Comparison of ENCODE assay signal across 9 mouse cellular contexts in the genomic region with DNA sequence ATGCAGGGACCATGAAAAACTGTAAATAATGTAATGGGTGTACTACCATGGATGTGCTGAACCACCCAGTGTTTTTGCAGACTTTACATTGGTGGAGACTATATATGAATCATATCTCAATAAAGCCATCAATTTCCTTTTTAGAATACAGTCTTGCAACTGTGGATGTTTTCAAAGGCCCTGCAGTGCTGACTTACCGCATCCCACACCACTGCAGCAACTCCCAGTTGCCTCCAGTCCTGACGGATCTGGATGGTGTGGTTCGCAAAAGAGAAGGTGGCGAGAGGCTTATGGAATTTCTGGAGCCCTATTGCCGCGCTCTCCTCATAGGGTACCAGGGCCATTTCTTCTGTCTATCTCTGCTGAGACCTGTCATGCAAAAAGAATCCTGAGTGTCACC. TPM values are rescaled to one million over a fixed set of nuclear protein-coding genes. Genes with fewer than 3 reads are reported as not detected.
A peak's percentile ranks its signal among the peaks of the same experiment; 100 is the strongest.
DNase-seq lines count a peak whose midpoint lies in the region; ATAC-seq and TF ChIP-seq lines count a peak whose summit lies in the region.
"Had no signal": no experiment of that assay in that cellular context is flagged by ENCODE, and none has a peak within 500 bp of the region (broad histone marks: within the 10 kb centered on the region; RNA-seq: fewer than 3 reads in every experiment).

No protein-coding gene starts in this region.

- TF ChIP-seq POLR2A in limb, embryonic 14.5 days (IDR thresholded peaks at IDR 0.05; ENCODE audit: borderline replicate concordance, extremely low read depth, insufficient read depth, insufficient read length), result no peak

- peaks cover 9% of the 10 kb centered on the region; the same call in 1 of the 2 replicates for H3K4me1 ChIP-seq in neural tube, embryonic 11.5 days (ENCODE audit: control insufficient read depth, insufficient read depth, low read length)
- peaks cover 21% of the 10 kb centered on the region for H3K4me1 ChIP-seq in forebrain, embryonic 13.5 days
- peaks cover 19% of the 10 kb centered on the region for H3K4me1 ChIP-seq in limb, embryonic 14.5 days (ENCODE audit: control insufficient read depth, insufficient read depth, low read length)
- H3K4me1 ChIP-seq in stomach, embryonic 16.5 days (ENCODE audit: control insufficient read depth, insufficient read depth, low read length), result peaks cover 16% of the 10 kb centered on the region; the same call in 1 of the 2 replicates

- H3K4me2 ChIP-seq in neural tube, embryonic 11.5 days (ENCODE audit: low read depth), result peak overlapping the region; percentile 86
- peak overlapping the region; percentile 76 for H3K4me2 ChIP-seq in forebrain, embryonic 13.5 days
- peak overlapping the region; percentile 77 for H3K4me2 ChIP-seq in limb, embryonic 14.5 days (replicated peaks; ENCODE audit: low read depth, low read length, severe bottlenecking)
- peak overlapping the region; percentile 83 for H3K4me2 ChIP-seq in stomach, embryonic 16.5 days (ENCODE audit: low read depth, low read length)

- DNase-seq in neural tube, embryonic 11.5 days (ENCODE audit: low spot score), result no peak
- DNase-seq in neural tube, embryonic 10.5 days (ENCODE audit: extremely low spot score, low spot score), result no peak
- no peak for DNase-seq in limb, embryonic 14.5 days (ENCODE audit: low spot score)
- DNase-seq in spleen, postnatal 14 days (ENCODE audit: low spot score in 2 of 2), result no peak
- no peak for DNase-seq in cerebellum, adult 8-10 months
- DNase-seq in adrenal gland, adult 8-10 months, result no peak
- DNase-seq: cerebellum, postnatal 25 days had no signal

- no peaks in the 10 kb centered on the region for H3K27me3 ChIP-seq in neural tube, embryonic 11.5 days (ENCODE audit: control insufficient read depth, insufficient read depth, low read length)
- no peaks in the 10 kb centered on the region for H3K27me3 ChIP-seq in forebrain, embryonic 13.5 days
- no peaks in the 10 kb centered on the region for H3K27me3 ChIP-seq in limb, embryonic 14.5 days (ENCODE audit: control insufficient read depth, insufficient read depth, low read length)
- no peaks in the 10 kb centered on the region for H3K27me3 ChIP-seq in stomach, embryonic 16.5 days (ENCODE audit: control insufficient read depth, insufficient read depth, low read length)

- H3K36me3 ChIP-seq in neural tube, embryonic 11.5 days (ENCODE audit: control insufficient read depth, insufficient read depth, low read length), result peaks cover 2% of the 10 kb centered on the region; the same call in 1 of the 2 replicates
- H3K36me3 ChIP-seq in forebrain, embryonic 13.5 days (ENCODE audit: poor library complexity, severe bottlenecking), result peaks cover 7% of the 10 kb centered on the region; the same call in 1 of the 2 replicates
- H3K36me3 ChIP-seq in limb, embryonic 14.5 days (ENCODE audit: control insufficient read depth, insufficient read depth, low read length), result peaks cover 16% of the 10 kb centered on the region
- no peaks in the 10 kb centered on the region for H3K36me3 ChIP-seq in stomach, embryonic 16.5 days (ENCODE audit: control insufficient read depth, insufficient read depth, low read length)

- H3K27ac ChIP-seq in neural tube, embryonic 11.5 days (ENCODE audit: low read depth, low read length), result no peak overlapping the region
- no peak overlapping the region for H3K27ac ChIP-seq in forebrain, embryonic 13.5 days
- peak overlapping the region; percentile 97; the same call in 1 of the 2 replicates for H3K27ac ChIP-seq in limb, embryonic 14.5 days (replicated peaks; ENCODE audit: low read depth, low read length)
- H3K27ac ChIP-seq in stomach, embryonic 16.5 days (ENCODE audit: low read length), result peak overlapping the region; percentile 49; the same call in 1 of the 2 replicates

- H3K4me3 ChIP-seq in neural tube, embryonic 11.5 days (ENCODE audit: low read depth, low read length), result peak overlapping the region; percentile 68
- H3K4me3 ChIP-seq in forebrain, embryonic 13.5 days, result peak overlapping the region; percentile 72
- H3K4me3 ChIP-seq in limb, embryonic 14.5 days (replicated peaks; ENCODE audit: low read length), result peak overlapping the region; percentile 80
- peak overlapping the region; percentile 85 for H3K4me3 ChIP-seq in stomach, embryonic 16.5 days (replicated peaks; ENCODE audit: low read length)

- no peak for ATAC-seq in neural tube, embryonic 11.5 days (ENCODE audit: insufficient read depth, low FRiP score, low TSS enrichment)
- no peak for ATAC-seq in forebrain, embryonic 13.5 days
- ATAC-seq in limb, embryonic 14.5 days (ENCODE audit: low FRiP score, low read depth), result no peak
- ATAC-seq in stomach, embryonic 16.5 days (ENCODE audit: insufficient read depth, low FRiP score), result no peak

- peak overlapping the region; percentile 48 for H3K9ac ChIP-seq in neural tube, embryonic 11.5 days (ENCODE audit: low read length)
- peak overlapping the region; percentile 95 for H3K9ac ChIP-seq in forebrain, embryonic 13.5 days
- H3K9ac ChIP-seq in limb, embryonic 14.5 days (ENCODE audit: low read depth, low read length, severe bottlenecking), result peak overlapping the region; percentile 96
- H3K9ac ChIP-seq in stomach, embryonic 16.5 days (ENCODE audit: low read length), result peak overlapping the region; percentile 96

- no peaks in the 10 kb centered on the region for H3K9me3 ChIP-seq in neural tube, embryonic 11.5 days (ENCODE audit: control insufficient read depth, low read length)
- no peaks in the 10 kb centered on the region for H3K9me3 ChIP-seq in forebrain, embryonic 13.5 days (replicated peaks)
- H3K9me3 ChIP-seq in limb, embryonic 14.5 days (ENCODE audit: control insufficient read depth, low read length), result no peaks in the 10 kb centered on the region
- no peaks in the 10 kb centered on the region for H3K9me3 ChIP-seq in stomach, embryonic 16.5 days (replicated peaks; ENCODE audit: control insufficient read depth, low read length)

- WGBS in neural tube, embryonic 11.5 days, result 79% methylated on average over 6 of the region's 6 CpGs
- WGBS in forebrain, embryonic 13.5 days, result 64% methylated on average over 6 of the region's 6 CpGs
- 61% methylated on average over 6 of the region's 6 CpGs for WGBS in limb, embryonic 14.5 days
- 72% methylated on average over 6 of the region's 6 CpGs for WGBS in stomach, embryonic 16.5 days

RNA-seq across cellular contexts. Expression of gene Mettl21a, which starts 1.0 kb away (rescaled TPM):
- polyA plus RNA-seq in neural tube, embryonic 11.5 days (2014; fragmentation: Nextera tagmentation; extraction: Ambion mirVana), result 17.9 and 21.5 TPM in 2 replicates
- polyA plus RNA-seq in forebrain, embryonic 13.5 days (2015; fragmentation: Nextera tagmentation; extraction: Ambion mirVana), result 20.7 and 21.8 TPM in 2 replicates
- polyA plus RNA-seq in limb, embryonic 14.5 days (2012; rRNA removed), result 20.7 and 24.1 TPM in 2 replicates
- 26.1 and 27.6 TPM in 2 replicates for polyA plus RNA-seq in limb, embryonic 14.5 days (2014; fragmentation: Nextera tagmentation; extraction: Ambion mirVana)
- polyA plus RNA-seq in stomach, embryonic 16.5 days (2015; fragmentation: Nextera tagmentation; extraction: Ambion mirVana), result 19.0 and 19.2 TPM in 2 replicates
- total RNA-seq in adrenal gland, adult 8-10 months (2022), result 10 to 100 TPM; 15.6 to 22.3 (median 18.4) TPM

Comparison
In these comparisons a context has a peak if more than half of its experiments do, and no peak if none do; other contexts are left out.
1. H3K27ac ChIP-seq: peak in limb, embryonic 14.5 days (single experiment) and stomach, embryonic 16.5 days (single experiment); none in neural tube, embryonic 11.5 days (single experiment) and forebrain, embryonic 13.5 days (single experiment).
2. Peak in every context shown above with its lines, with median percentiles within 50 percentile points of each other: H3K4me2 ChIP-seq, H3K4me3 ChIP-seq and H3K9ac ChIP-seq.